Mouse (Mus musculus) layer of hippocampus, adult 9-11 months (tissue): ENCODE measurements around the gene Lrmp.
A peak's percentile ranks its signal among the peaks of the same experiment; 100 is the strongest.

Experiments
- DNase-seq: peaks from one replicate; pipeline ENCODE4 v3.0.0; 2022

Lrmp gene

DNA sequence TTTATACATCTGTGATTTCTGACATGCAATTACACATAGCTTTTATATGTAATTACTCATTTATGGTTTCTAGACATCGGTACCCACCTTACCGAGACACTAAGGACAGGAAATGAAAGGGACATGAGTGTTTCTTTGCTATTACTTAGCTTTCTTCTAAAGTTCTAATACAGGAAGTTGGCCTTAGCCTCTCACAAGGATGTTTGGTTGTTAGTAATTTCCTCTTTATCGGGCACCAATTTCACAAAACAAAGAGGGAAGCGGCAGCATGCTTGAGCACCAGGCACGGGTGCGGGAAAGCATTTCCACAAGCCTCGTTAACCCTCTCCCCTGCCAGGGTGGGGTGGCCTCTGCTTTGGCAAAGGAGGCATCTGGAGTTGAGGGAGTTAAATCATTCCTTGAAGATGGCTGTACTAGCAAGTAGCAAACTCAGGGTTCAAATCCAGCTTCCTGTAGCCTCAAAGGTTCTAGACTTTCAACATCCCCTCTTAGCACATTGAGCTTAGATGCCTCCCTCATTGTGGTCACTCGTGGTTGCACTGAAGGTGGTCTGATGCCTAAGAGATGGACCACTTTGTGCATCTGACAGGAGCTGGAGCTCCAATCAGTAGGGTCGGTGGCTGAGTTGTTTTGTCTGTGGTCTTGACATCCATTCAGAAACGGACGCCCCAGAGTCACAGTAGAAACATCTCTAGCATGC, 24.5 kb downstream of the Lrmp start:
- DNase-seq, result no peak

DNA sequence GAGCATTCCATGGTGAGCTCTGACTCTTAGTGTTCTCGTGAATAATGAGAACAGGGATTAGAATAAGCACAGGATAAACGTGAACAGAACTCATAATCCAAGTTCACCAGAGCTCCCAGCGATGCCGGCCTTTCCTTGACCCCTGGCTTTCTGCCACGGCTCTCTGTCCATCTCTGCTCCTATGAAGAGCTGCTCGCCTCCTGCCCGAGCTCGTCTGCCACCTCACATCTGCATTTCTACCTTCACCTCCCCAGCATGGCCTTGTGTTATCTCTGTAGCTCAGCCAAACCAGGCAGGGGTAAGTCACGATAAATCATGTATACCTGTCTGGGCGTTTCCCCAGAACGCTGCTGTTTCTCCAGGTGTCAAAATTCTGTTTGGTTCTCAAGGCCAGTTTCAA, 25.3 kb downstream of the Lrmp start:
- no peak for DNase-seq

DNA sequence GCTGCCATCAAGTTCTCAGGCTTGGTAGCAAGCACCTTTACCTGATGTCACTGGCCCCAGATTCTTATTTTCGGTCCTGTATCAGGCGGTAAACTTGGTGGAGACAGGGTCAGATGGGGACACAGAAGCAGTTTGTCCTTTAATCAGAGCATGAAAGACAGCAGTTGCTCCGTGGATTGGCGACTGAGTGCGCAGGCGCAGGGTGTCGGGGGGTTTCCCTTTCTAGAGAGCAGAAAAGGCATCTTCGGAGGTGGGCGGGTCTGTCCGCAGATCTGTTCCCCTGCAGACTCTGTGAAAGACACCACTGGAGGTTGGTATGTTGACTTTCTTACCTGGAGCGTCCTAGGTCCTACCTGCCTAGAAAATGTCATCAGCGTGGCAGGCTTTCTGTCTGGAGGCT, 26.4 kb downstream of the Lrmp start:
- DNase-seq, result no peak

DNA sequence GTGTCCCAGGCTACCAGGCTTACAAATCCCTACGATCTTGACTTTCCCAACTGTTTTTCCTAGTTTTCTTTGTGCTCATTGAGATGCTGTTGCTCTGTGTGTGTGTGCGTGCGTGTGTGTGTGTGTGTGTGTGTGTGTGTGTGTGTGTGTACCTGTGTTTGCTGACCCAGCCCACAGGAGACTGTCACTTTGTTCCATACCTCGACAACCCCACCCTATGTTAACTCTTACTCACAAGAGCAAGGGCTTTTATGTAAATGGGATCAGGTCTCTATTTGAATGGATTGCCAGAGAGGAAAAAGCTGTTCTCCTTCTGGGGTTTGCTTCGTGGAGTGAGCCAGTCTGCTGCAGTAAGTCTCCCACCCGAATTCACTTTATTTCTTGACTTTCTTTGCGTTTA, 29.7 kb downstream of the Lrmp start:
- DNase-seq, result no peak

DNA sequence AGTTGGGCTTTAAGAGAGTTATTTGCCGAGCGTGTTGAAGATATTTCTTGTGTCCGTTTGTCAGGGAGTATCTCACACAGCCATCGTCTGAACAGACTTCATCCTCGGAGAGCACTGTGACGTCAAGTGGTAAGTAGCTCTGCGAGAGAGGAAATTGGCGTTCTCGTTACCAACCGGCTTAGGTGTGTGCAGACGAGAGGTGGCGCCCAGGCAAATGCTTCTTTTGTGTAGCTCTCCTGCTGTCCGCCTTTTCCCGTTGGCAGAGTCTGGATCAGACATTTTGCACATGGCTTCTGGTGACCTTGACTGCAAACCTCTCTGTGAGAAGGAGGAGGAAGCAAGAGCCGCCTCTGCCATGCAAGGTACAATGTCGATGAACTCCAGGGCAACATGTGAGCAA, 32.3 kb downstream of the Lrmp start:
- DNase-seq, result no peak

DNA sequence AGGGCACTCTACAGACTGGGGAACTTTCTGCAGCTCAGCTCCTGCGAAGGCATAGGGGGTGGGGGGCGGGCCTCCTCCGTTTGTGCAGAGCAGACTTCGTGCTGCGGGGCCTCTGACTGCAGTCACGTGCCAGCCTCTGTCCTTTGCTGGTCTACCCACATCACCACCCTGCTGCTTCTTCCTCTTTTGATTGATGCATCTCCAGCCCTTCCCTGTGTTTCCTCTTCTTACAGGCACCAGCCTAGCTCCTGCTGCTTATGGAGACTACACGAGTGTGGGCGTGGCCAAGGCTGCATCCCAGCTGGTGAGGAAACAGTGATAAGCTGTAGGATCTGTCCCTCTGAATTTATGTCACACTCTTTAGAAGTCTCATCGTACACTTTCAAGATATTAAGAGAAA, 33.6 kb downstream of the Lrmp start:
- DNase-seq, result peak; percentile 72

DNA sequence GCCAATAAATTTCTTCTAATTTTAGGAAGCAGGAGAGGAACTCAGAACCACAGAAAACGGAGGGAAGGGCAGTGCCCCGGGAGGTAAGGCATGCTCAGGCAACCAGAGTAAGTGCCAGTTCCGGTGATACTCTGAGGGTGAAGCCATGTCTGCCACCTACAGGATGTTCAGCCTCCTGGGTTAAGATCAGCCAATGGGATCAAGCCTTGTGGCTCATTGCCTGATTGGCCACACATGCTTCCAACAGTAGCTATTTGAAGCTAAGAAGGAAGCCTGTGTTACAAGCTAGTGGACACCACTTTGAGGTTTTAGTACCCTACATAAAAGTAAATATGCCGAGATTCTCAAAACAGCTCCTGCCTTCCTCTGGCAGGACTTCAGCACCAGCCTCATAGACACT, 43.2 kb downstream of the Lrmp start:
- no peak for DNase-seq

DNA sequence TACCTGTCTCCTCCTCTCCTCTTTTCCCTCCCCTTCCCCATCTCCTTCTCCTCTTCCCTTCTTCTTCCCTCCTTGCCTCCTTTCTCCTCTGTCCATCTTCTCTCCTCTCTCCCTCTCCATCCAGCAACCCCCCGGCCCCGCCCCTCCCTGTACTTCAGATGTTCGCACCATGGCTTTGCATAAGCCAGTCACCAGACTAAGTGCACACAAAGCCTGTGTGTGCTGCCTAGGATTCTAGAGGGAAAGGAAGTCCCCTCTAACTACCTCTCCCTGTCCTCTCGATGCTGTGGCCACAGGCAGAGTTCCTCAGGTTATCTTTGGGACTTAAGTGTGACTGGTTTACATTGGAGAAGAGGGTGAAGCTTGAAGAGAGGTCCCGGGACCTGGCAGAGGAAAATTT, 45.1 kb downstream of the Lrmp start:
- DNase-seq, result no peak

DNA sequence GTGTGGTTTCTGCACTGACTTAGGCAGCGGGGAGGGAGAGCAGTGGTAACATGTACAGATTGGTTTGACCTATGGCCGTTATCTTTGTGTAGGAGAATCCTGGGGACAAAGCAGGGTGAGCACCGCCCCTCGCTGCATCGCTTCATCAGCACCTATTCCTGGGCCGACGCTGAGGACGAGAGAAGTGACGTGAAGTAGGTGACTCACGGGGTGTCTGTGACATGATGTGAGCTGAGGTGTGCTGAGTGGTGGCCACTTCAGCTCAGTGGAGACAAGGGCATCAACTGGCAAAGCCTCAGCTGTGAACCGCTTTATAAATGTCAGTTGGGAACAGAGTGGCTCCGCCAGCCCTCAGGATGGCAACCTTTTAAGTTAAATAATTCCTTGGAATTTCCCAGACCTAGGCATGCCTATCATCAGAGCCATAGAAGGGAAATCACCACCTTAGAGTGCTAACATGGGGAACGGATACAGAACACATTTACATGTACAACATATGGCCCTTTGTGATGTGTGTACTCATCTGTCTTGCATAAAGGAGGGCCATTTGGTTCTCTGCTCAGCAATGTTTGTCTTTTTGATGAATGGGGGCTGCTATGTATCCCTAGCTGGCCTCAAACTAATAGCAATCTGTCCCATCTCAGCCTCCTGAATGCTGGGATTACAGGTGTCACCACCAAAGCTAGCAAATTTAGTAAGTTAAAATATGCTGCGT, 56.6 kb downstream of the Lrmp start:
- DNase-seq, result no peak

DNA sequence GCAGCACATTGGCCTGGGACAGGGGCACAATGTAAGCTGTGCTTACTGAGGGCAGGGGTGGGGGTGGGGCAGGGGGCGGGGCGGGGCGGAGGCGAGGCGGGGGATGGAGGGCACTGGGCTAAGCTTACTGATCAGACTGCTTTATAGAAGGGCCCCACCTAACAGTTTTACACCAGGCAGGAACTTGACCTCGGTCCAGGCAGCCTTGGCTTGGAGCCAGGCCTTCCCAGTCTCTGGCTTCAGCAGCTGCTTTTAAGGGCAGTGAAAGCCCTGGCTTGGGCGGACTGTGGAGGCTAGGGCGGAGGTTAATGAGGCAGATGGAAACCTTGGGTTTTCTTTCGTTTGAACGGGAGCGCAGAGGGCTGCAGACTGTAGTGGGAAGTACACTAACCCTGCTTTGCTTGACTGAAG, 58.3 kb downstream of the Lrmp start:
- no peak for DNase-seq

DNA sequence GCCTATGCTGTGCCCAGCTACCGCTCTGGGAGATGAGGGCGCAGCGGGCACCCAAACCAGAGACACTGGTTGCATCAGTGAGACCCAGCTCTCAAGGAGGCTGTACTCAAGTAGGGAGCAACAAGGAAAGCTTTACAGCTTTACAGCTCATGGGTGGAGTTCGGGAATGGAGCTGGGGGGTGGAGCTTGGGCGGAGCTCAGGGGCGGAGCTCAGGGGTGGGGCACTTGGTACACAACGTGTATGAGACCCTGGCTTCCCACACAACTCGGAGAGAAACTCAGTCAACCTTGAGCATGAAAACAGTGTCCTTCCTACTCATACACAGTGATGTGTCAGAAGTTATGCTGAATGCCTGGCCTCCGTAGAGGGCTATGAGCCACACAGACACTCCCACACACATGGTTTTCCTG, 60.1 kb downstream of the Lrmp start:
- DNase-seq, result no peak

DNA sequence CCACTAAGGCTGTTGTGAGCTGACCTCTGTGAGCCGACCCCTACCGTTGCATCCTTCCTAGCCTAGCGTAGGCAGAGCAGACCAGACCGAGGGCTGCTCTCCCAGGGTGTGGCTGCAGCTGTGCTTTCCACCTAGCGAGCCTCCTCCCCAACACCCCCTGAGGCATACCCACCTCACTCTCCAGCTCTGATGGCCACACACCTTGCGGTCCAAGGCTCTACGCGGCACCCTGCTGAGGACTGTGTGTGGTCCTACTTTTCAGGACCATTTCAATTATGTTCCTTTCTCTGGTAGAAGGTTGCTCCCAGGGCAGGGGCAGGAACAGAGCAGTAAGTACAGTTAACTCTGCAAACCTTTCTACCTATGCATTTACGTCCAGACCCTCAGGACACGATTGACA, 61.0 kb downstream of the Lrmp start:
- no peak for DNase-seq

DNA sequence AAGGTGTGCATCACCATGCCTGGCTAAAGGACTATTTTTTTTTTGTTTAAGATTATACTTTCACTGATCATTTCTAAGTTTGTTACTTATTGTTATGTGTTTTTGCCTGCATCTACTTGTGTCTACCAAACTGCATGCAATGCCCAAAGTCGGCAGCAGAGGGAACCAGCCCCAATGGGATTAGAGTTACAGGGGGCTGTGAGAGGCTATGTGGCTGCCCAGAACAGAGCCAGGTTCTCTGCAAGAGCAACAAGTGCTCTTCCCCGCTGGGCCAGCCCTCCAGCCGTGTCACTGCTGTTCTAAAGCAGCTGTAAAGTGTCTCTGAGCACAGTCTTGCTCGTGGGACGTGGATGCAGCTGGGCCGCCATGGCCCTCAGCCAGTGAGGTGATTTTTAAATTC, 64.2 kb downstream of the Lrmp start:
- DNase-seq, result no peak

DNA sequence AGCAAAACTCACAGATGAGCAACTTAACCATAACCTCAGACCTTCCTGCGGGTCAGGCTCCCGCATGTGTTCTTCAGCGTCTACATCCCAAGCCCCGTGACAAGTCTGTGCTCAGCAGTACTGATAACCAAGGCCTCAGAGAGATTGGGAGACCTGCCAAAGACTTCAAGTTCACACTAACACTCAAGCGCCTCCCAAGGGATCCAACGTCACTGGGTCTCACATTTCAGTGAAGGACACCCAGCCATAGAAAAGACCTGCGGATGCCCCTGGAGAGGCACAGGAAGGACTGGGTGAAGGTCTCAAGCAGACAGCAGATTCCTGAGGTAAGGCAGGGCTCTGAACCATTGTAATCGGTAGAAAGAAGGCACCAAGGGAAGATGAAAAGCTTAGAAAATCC, 66.6 kb downstream of the Lrmp start:
- no peak for DNase-seq

DNA sequence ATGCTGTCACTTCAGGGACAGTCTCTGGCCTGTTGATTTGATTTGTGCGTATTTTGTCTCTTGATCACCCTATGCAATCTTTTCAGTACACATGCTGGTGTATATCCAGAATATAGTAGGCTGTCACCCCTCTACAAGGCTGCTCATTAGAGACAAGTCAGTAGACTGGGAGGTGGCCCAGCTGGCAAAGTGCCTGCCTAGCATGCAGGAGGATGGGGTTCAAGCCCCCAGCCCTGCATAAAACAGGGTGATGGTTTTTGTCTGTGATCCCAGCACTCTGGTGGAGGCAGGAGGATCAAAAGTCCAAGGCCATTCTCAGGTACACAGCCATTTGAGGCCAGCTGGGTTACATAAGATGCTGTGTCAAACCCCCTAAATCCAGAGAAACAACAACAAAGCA, 70.6 kb downstream of the Lrmp start:
- DNase-seq, result no peak

DNA sequence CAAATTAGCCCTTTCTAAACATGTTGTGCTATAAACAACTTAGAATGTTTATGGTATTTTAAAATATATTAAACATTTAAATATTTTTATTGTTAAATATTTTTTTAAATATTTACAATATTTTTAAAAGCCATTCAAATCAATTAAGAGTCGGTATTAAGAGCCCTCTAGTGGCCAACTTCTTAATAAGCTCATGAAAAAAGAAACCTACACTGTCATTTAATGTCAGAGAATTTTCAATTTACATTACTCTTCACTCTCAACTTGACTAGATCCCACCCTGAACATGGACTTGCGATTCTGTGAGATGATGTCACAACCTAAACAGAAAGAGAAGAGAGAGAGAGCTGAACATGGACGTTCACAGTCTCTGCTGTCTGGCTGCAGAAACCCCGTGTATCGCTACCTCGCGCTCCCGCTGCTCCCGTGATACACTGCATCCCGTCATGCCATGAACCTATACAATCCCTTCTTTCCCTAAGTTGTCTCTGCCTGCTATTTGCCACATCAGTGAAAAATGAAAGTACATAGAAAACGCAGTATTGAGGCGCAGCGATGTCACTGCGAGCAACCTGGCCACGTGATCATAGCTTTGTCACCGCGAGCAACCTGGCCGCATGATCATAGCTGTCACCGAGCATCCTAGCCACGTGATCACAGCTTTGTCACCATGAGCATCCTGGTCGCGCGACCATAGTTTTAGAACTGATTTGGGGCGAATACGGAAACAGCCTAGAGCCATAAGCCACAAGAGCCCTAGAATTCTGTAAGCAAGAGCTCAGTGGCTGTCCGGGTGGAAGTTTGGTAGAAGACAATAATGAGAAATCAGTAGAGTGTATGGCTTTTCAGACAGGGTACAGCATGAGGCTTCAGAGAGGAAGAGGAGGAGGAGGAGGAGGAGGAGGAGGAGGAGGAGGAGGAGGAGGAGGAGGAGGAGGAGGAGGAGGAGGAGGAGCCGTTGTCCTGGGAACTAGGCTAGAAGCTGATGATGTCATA, 71.9 kb downstream of the Lrmp start:
- DNase-seq, result peak; percentile 71

DNA sequence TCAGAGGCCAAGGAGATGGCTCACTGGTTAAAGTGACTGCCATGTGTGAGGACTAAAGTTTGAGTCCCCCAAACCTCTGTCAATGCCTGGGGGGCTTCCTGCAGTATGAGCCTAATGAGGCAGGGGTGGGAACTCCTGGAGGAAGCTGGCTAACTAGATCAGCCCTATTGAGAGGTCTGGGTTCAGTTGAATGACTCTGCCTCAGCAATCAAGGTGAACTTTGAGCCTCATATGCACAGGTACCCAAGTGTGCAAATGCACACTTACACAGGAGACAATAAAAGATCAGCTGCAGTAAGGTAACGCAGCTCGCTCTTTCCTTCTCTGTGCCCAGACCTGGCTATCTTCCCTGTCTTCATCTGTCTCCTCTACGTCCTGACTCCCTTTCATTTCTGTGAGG, 77.6 kb downstream of the Lrmp start:
- no peak for DNase-seq

DNA sequence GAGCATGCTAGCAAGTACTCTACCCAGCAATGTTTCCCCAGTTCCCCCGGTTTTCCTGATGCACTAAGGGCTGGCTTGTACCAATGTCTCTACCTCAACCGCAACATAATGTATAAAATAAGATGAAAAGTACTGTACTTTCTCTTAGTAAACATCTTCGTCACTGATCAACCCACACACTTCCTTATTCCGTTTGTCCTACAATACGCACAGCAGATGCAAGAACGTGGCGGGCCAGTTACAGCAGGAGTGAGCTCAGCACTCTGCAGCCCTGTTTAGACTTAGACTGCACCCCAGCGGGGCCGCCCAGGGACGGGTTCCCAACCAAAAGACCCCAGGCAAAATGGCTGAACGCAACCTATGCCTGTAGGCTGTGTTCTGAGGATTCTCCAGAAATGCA, 78.0 kb downstream of the Lrmp start:
- DNase-seq, result no peak

DNA sequence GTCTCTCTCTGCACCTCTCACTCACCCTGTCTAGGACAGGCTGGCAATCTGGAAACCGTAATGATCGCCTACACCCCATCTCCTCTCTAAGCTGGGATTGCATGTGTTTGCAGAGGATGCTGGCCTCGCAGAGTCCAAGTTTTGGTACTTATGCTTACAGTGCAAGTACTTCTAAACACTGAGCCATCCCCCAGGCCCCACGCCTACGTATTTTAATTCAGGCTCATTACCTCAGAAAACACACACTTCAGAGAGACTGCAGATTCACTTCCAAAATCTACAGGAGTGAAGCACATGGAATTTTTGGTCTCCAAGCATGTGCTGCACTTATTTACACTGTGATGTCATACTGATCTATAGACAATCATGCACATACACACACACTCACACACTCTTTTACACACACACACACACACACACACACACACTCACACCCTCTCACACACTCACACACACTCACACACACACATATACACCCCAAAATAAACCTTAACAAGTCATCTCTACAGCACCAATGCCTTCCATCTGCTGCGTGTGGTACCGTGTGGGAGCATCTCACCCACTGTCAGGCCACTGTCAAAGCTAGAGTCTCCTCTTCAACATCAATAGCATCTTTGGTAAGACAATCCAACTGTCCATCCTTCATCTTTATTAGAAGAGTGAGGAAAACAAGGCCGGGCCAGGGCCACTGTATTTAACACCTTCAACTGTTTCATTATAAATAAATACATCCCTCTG, 82.7 kb downstream of the Lrmp start:
- no peak for DNase-seq

DNA sequence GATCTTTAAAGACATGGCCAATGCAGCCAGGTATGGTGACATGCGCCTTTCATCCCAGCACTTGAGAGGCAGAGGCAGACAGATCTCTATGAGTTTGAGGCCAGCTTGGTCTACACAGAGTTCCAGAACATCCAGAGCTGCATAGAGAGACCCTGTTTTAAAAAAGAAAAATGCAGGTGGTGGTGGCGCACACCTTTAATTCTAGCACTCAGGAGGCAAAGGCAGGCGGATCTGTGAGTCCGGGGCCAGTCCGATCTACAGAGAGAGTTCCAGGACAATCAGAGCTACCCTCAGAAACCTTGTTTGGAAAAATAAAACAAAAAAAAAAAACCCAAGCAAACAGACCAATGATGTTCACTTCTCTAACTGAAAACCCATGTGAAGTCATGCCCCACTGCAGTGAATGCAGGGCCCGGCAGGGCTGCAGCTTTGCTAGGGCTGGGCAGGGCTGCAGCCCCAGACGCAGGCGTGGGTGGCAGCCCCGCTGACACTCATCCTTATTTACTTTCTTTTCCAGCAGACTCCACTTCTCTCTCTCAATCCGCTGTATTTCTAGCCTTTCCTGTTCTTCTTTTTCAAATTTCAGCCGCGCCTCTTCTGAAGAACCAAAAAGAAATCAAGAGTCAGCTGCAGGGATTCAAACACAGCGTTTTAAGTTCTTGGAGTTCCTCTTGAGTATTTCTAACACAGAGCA, 87.1 kb downstream of the Lrmp start:
- DNase-seq, result no peak

DNA sequence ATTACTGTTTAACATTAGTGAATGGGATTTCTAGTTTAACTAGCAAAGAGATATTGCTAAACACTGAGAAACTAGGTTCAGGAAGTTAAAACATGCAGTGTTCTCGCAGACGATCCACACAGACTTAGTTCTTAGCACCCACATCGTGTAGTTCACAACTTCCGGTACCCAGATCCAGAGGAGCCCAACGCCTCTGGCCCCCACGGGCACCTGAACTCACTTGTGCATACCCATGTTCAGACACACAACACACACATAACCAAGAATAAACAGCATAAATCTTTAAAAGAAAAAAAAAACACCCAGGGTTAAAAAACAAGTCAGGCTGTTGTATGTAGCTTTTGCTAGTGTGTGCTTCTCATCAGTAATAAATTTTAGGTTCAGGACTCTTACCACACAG, 89.0 kb downstream of the Lrmp start:
- no peak for DNase-seq

DNA sequence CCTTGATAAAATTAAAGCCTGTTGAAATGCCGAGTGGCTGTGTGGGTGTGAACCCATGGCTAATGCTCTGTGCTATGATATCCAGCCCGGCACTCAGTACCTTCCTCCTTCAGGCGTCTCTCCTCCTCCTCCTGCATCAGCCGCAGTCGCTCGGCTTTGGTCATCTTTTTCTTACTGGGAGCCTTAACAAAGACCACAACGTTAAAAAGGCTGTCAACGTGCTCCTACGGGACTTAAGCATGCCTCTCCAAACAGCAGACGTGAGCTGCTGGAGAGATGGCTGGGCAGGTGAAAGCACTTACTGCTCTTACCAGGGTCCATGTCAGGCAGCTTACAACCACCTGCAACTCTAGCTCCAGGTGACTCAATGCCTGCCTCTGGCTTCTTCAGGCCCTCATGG, 89.7 kb downstream of the Lrmp start:
- DNase-seq, result no peak
